Mouse (Mus musculus): ENCODE measurements around the gene Ugt1a1. TPM values are rescaled to one million over a fixed set of nuclear protein-coding genes. Genes with fewer than 3 reads are reported as not detected.
A peak's percentile ranks its signal among the peaks of the same experiment; 100 is the strongest.

Gene Ugt1a1
- polyA plus RNA-seq, 1 experiment from 2014 or later, result not detected

DNA sequence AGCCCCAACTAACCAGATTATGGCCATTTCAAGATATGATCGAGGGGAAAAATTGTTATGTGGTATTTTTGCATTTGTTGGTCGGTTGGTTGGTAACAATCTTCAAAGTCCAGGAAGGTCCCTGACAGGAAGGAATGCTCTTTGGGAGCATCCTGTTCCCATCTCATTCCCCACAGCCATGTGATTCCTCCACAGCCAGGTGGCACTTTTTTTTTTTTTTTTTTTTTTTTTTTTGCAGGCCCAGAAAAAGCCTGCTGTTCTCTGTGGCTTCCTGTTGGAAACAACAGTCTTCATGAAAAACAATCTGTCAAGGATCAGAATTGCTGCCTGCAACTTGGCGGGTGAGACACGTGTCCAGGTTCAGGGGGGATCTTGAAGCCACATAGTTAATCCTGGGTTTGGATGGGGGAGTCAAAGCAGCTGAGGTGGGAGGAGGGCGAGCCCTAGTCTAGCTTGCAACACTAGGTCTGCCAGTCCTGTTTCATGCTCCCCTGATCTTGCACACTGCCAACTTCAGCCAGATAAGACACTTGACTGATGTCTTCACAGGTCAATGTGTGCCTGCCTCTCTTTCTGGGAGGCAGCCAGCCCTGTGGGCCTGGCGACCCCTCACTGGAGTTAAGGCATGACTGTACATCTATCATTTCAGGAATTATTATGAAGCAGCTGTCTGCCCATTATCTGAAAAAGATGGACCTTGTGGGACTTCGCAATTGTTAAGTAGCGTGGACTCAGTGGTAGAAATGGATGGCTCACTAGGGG is 47.3 kb downstream of the Ugt1a1 start:
- whole genome bisulfite sequencing, result 82% methylated on average over 8 of the region's 8 CpGs
- H3K9ac ChIP-seq (ENCODE audit: low read depth, low read length), result no peak overlapping the region
- ATAC-seq, result peak; percentile 3; the same call in 1 of the 2 replicates
- H3K27me3 ChIP-seq (ENCODE audit: control insufficient read depth, insufficient read depth, low read depth, low read length), result no peaks in the 10 kb centered on the region
- peaks cover 34% of the 10 kb centered on the region for H3K9me3 ChIP-seq (replicated peaks; ENCODE audit: control insufficient read depth, low read length, poor library complexity, severe bottlenecking)
- no peaks in the 10 kb centered on the region for H3K4me1 ChIP-seq (ENCODE audit: control insufficient read depth, insufficient read depth, low read length)
- peaks cover 37% of the 10 kb centered on the region for H3K36me3 ChIP-seq (ENCODE audit: control insufficient read depth, insufficient read depth, low read length)
- no peak overlapping the region for H3K4me3 ChIP-seq (ENCODE audit: low read depth, low read length)
- no peak overlapping the region for H3K4me2 ChIP-seq (ENCODE audit: low read length)
- no peak overlapping the region for H3K27ac ChIP-seq (ENCODE audit: low read length)

DNA sequence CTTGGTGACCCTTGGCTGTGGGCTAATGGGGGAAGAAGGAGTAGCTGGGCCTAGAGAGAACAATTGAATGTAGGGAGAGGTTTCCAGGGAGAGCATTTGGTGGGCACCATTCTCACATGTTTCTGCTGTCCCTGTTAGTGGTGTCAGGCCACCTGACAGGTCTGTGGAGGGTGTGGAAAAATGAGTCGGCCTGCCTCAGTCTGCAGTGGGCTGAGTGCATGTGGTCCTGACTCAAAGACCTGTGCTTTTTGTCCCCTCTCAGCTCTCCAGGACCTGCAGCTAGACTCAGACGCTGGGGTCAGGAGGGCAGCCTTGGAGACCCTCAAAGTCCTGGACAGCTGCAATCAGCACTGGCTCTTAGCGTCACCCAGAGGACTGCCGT is 47.9 kb downstream of the Ugt1a1 start:
- Histone ChIP-seq H3K4me1 (ENCODE audit: control insufficient read depth, insufficient read depth, low read length) (no peaks in the 10 kb centered on the region), H3K9me3 (replicated peaks; ENCODE audit: control insufficient read depth, low read length, poor library complexity, severe bottlenecking) (peaks cover 30% of the 10 kb centered on the region), H3K9ac (ENCODE audit: low read depth, low read length) (no peak overlapping the region), H3K27me3 (ENCODE audit: control insufficient read depth, insufficient read depth, low read depth, low read length) (no peaks in the 10 kb centered on the region), H3K4me3 (ENCODE audit: low read depth, low read length) (no peak overlapping the region), H3K4me2 (ENCODE audit: low read length) (no peak overlapping the region), H3K27ac (ENCODE audit: low read length) (no peak overlapping the region), H3K36me3 (ENCODE audit: control insufficient read depth, insufficient read depth, low read length) (peaks cover 43% of the 10 kb centered on the region)
- 74% methylated on average over 4 of the region's 4 CpGs for WGBS
- ATAC-seq, result peak; percentile 3; the same call in 1 of the 2 replicates

DNA sequence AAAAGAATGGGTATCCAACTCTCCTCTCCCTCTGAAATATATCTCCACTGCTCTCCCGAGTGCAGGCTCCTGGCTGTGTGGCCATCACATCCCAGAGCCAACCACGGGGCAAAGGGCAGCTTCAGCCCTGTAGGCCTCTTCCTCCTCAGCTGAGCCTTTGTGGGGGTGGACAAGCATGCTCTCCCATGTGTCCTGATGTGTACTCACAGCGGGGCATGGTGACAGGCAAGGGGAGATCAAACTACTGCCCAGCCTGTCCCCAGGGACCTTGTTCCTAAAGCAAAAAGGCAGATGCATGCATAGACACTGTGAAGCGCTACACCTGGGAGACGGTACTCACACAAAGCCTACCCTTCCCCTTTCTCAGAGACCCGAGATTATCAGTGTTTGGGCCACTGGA is 48.4 kb downstream of the Ugt1a1 start:
- H3K27me3 ChIP-seq (ENCODE audit: control insufficient read depth, insufficient read depth, low read depth, low read length), result no peaks in the 10 kb centered on the region
- ATAC-seq, result no peak; the same call in 1 of the 2 replicates
- H3K9ac ChIP-seq (ENCODE audit: low read depth, low read length), result no peak overlapping the region
- peaks cover 25% of the 10 kb centered on the region for H3K9me3 ChIP-seq (replicated peaks; ENCODE audit: control insufficient read depth, low read length, poor library complexity, severe bottlenecking)
- no peak overlapping the region for H3K4me2 ChIP-seq (ENCODE audit: low read length)
- H3K4me3 ChIP-seq (ENCODE audit: low read depth, low read length), result no peak overlapping the region
- H3K4me1 ChIP-seq (ENCODE audit: control insufficient read depth, insufficient read depth, low read length), result no peaks in the 10 kb centered on the region
- H3K36me3 ChIP-seq (ENCODE audit: control insufficient read depth, insufficient read depth, low read length), result peaks cover 48% of the 10 kb centered on the region
- WGBS, result 86% methylated on average over 6 of the region's 6 CpGs
- no peak overlapping the region for H3K27ac ChIP-seq (ENCODE audit: low read length)

DNA sequence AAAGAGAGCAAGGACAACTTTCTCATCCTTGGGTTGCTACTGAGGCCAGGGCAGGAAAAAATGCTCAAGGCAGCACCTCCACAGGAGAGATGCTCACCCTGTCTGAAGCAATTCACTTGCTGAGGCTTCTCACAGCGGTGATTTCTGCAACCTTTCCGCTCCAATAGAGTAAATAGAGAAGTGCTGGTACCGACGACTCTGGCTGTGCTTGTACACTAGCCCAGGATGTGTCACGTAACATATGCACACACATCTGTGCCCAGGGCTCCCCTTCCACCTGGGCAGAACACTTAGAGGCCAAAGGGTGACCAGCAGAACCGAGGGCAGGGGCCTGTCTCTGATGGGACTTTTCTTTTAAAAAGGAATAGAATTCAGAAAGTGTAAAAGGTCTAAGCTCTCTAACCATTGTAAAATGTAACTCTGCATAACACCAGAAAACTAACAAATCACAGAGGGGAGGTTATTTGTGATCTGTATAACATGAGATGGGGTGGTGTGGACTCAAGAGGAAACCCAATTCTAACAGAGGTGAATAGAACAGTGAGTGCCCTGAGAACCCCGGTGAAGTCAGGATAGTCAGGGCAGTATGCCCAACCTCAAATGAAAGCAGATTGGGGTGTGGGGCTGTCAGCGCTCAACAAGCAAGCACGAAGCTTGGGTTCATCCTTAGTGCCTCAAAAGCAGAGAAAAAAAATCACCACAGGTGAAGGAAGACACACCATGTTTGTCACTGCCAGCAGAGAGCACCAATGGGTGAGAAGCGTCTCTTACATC is 49.0 kb downstream of the Ugt1a1 start:
- H3K4me3 ChIP-seq (ENCODE audit: low read depth, low read length), result no peak overlapping the region
- H3K36me3 ChIP-seq (ENCODE audit: control insufficient read depth, insufficient read depth, low read length), result peaks cover 54% of the 10 kb centered on the region
- peaks cover 18% of the 10 kb centered on the region for H3K9me3 ChIP-seq (replicated peaks; ENCODE audit: control insufficient read depth, low read length, poor library complexity, severe bottlenecking)
- no peak overlapping the region for H3K27ac ChIP-seq (ENCODE audit: low read length)
- ATAC-seq, result no peak
- no peaks in the 10 kb centered on the region for H3K4me1 ChIP-seq (ENCODE audit: control insufficient read depth, insufficient read depth, low read length)
- H3K4me2 ChIP-seq (ENCODE audit: low read length), result no peak overlapping the region
- H3K9ac ChIP-seq (ENCODE audit: low read depth, low read length), result no peak overlapping the region
- WGBS, result 84% methylated on average over 10 of the region's 10 CpGs
- H3K27me3 ChIP-seq (ENCODE audit: control insufficient read depth, insufficient read depth, low read depth, low read length), result no peaks in the 10 kb centered on the region

DNA sequence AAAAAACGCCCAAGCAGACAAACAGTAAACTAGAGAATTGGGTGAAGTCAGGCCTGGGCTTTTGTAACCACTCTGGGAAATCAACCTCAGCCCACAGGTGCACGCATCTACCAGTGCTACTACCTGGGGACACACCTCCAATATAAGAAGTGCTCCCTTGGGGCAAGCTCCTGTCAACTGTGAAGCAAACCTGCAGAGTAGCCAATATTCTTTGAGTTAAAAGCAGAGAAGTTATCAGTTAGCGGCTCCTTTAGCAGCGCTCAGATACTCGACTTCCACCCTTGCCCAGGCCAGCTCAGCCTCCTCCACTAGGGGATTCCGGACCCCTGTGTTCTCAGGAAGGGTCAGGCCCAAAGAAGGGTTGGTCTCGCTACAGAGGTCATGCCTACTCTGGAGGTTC is 49.9 kb downstream of the Ugt1a1 start:
- no peaks in the 10 kb centered on the region for H3K4me1 ChIP-seq (ENCODE audit: control insufficient read depth, insufficient read depth, low read length)
- H3K9me3 ChIP-seq (replicated peaks; ENCODE audit: control insufficient read depth, low read length, poor library complexity, severe bottlenecking), result peaks cover 9% of the 10 kb centered on the region
- WGBS, result 87% methylated on average over 7 of the region's 7 CpGs
- H3K27ac ChIP-seq (ENCODE audit: low read length), result no peak overlapping the region
- no peaks in the 10 kb centered on the region for H3K27me3 ChIP-seq (ENCODE audit: control insufficient read depth, insufficient read depth, low read depth, low read length)
- H3K4me3 ChIP-seq (ENCODE audit: low read depth, low read length), result no peak overlapping the region
- no peak overlapping the region for H3K9ac ChIP-seq (ENCODE audit: low read depth, low read length)
- no peak for ATAC-seq
- H3K4me2 ChIP-seq (ENCODE audit: low read length), result no peak overlapping the region
- peaks cover 64% of the 10 kb centered on the region for H3K36me3 ChIP-seq (ENCODE audit: control insufficient read depth, insufficient read depth, low read length)

DNA sequence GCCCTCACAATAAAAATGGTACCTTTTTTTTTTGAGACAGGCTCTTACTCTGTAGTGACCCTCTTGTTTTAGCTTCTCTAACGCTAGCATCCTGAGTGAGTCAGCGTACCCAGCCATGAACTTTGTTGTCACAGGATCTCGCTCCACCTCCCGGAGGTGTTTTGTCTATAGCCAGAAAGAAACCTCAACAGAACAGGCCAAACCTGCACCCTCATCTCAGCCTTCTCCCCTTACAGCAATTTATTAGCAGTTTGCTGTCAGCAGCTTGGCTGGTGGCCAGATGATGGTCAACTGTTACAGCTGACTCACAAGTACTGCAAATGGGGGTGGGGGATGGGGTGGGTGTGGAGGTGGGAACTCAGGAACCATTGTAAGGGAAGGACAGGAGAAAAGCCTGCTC is 50.5 kb downstream of the Ugt1a1 start:
- Histone ChIP-seq H3K4me1 (ENCODE audit: control insufficient read depth, insufficient read depth, low read length) (no peaks in the 10 kb centered on the region), H3K27me3 (ENCODE audit: control insufficient read depth, insufficient read depth, low read depth, low read length) (no peaks in the 10 kb centered on the region), H3K4me2 (ENCODE audit: low read length) (no peak overlapping the region), H3K9me3 (replicated peaks; ENCODE audit: control insufficient read depth, low read length, poor library complexity, severe bottlenecking) (peaks cover 4% of the 10 kb centered on the region; the same call in 1 of the 2 replicates), H3K36me3 (ENCODE audit: control insufficient read depth, insufficient read depth, low read length) (peaks cover 69% of the 10 kb centered on the region), H3K27ac (ENCODE audit: low read length) (no peak overlapping the region), H3K9ac (ENCODE audit: low read depth, low read length) (no peak overlapping the region), H3K4me3 (ENCODE audit: low read depth, low read length) (no peak overlapping the region)
- 90% methylated on average over 4 of the region's 4 CpGs for WGBS
- no peak for ATAC-seq

DNA sequence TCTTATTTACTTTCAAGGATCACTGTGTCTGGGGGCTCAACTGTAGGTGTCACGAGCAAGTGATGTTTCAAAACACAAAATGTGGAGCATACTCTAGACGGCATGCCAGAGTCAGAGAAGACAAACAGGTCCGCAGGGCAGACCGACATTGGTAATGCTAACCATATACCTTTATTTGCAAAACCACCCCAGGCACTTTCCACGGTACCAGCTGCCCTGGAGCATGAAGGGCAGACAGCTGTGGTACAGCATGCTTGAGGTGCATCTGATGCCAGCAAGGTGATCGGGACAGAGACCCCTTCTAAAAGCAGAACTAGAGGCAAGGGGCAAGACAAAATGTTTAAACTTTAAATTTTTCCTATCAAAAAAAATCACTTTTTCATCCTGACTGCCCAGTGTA is 51.2 kb downstream of the Ugt1a1 start:
- WGBS, result 78% methylated on average over 6 of the region's 6 CpGs
- Histone ChIP-seq H3K27ac (ENCODE audit: low read length) (no peak overlapping the region), H3K4me1 (ENCODE audit: control insufficient read depth, insufficient read depth, low read length) (no peaks in the 10 kb centered on the region), H3K4me3 (ENCODE audit: low read depth, low read length) (no peak overlapping the region), H3K36me3 (ENCODE audit: control insufficient read depth, insufficient read depth, low read length) (peaks cover 76% of the 10 kb centered on the region), H3K4me2 (ENCODE audit: low read length) (no peak overlapping the region), H3K27me3 (ENCODE audit: control insufficient read depth, insufficient read depth, low read depth, low read length) (no peaks in the 10 kb centered on the region), H3K9me3 (replicated peaks; ENCODE audit: control insufficient read depth, low read length, poor library complexity, severe bottlenecking) (no peaks in the 10 kb centered on the region), H3K9ac (ENCODE audit: low read depth, low read length) (no peak overlapping the region)
- ATAC-seq, result no peak

DNA sequence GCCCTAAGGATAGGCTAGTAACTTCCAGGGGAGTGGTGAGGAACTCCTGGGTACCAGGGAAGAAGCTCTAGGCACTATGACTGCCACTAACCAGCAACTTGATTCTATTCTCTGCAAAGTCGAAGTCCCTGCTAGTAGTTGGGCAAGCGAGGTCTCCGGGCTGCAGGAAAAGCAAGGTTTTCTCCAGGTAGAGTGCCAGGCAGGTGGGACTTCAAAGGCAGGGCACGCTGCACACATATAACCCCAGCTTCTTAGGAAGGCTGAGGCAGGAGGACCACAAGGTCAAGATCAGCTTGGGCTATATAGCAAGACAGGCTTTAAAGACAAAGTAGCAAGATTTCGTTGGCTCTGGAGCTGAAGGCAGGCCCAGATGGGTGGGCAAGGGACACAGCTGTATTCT is 52.0 kb downstream of the Ugt1a1 start:
- Histone ChIP-seq H3K36me3 (ENCODE audit: control insufficient read depth, insufficient read depth, low read length) (peaks cover 84% of the 10 kb centered on the region), H3K9ac (ENCODE audit: low read depth, low read length) (no peak overlapping the region), H3K4me3 (ENCODE audit: low read depth, low read length) (no peak overlapping the region), H3K27ac (ENCODE audit: low read length) (no peak overlapping the region), H3K9me3 (replicated peaks; ENCODE audit: control insufficient read depth, low read length, poor library complexity, severe bottlenecking) (no peaks in the 10 kb centered on the region), H3K4me2 (ENCODE audit: low read length) (no peak overlapping the region), H3K4me1 (ENCODE audit: control insufficient read depth, insufficient read depth, low read length) (no peaks in the 10 kb centered on the region), H3K27me3 (ENCODE audit: control insufficient read depth, insufficient read depth, low read depth, low read length) (no peaks in the 10 kb centered on the region)
- ATAC-seq, result no peak
- 94% methylated on average over 5 of the region's 5 CpGs for WGBS

DNA sequence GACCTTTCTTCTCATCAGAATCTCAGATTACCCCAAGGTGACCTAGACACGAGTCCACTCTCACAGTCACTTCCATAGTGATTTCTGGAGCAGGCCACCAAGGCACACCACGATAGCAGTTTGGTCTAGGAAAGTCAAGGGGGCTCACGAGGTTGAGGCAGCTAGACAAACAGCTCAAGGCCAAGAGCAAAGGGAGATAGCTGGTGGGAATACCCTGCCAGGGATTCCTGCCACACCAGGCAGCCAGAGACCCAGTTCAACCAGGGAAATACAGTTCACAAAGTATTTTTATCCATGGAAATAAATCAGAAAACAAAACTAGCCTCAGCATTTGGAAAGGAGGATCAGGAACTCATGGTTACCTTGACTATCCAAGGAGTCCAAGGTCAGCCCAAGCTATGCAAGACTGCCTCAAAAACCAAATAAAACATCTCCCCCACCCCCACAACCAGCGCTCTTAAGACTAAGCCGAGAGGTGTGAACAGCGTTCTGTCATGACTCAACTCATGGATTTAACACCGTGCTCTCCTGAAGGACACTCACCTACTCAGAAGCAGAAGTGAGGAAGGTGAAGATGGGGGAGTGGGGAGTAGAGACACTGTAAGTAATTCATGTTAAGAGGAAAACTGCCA is 52.6 kb downstream of the Ugt1a1 start:
- WGBS, result 92% methylated on average over 7 of the region's 7 CpGs
- Histone ChIP-seq H3K9me3 (replicated peaks; ENCODE audit: control insufficient read depth, low read length, poor library complexity, severe bottlenecking) (no peaks in the 10 kb centered on the region), H3K4me1 (ENCODE audit: control insufficient read depth, insufficient read depth, low read length) (no peaks in the 10 kb centered on the region), H3K36me3 (ENCODE audit: control insufficient read depth, insufficient read depth, low read length) (peaks cover 90% of the 10 kb centered on the region), H3K4me3 (ENCODE audit: low read depth, low read length) (no peak overlapping the region), H3K4me2 (ENCODE audit: low read length) (no peak overlapping the region), H3K27me3 (ENCODE audit: control insufficient read depth, insufficient read depth, low read depth, low read length) (no peaks in the 10 kb centered on the region), H3K9ac (ENCODE audit: low read depth, low read length) (no peak overlapping the region), H3K27ac (ENCODE audit: low read length) (no peak overlapping the region)
- ATAC-seq, result no peak

Measured in midbrain, embryonic 16.5 days (tissue).